Mouse (Mus musculus): Measurements from ENCODE around the gene Fhl1. TPM values are rescaled to one million over a fixed set of nuclear protein-coding genes. Genes with fewer than 3 reads are reported as not detected.
A peak's percentile ranks its signal among the peaks of the same experiment; 100 is the strongest.

The Fhl1 gene
- 10 to 100 TPM; 28.8 to 83.8 (median 43.3) TPM for total RNA-seq (2022)

GRCm38 (mm10) chrX:56731306-56732201, at the start of gene Fhl1:
Fhl1 (plus strand) TSS chrX:56731787.
- DNase-seq = peak; percentile 25

GRCm38 (mm10) chrX:56682156-56682720, 49.3 kb upstream of the Fhl1 start:
- DNase-seq = no peak

- no peak for DNase-seq
These were observed 48.1 kb upstream of the Fhl1 start for GRCm38 (mm10) chrX:56683521-56683920.

GRCm38 (mm10) chrX:56692554-56692953, 39.0 kb upstream of the Fhl1 start:
- no peak for DNase-seq

GRCm38 (mm10) chrX:56694539-56694938, 37.0 kb upstream of the Fhl1 start:
- DNase-seq = no peak

- DNase-seq = no peak
These were observed 34.3 kb upstream of the Fhl1 start for GRCm38 (mm10) chrX:56697199-56697780.

- no peak for DNase-seq
These were observed 33.7 kb upstream of the Fhl1 start for GRCm38 (mm10) chrX:56697886-56698285.

GRCm38 (mm10) chrX:56701261-56701660, 30.3 kb upstream of the Fhl1 start:
- no peak for DNase-seq

- DNase-seq = no peak
These were observed 27.5 kb upstream of the Fhl1 start for GRCm38 (mm10) chrX:56703965-56704562.

GRCm38 (mm10) chrX:56708592-56709370, 22.8 kb upstream of the Fhl1 start:
- no peak for DNase-seq

GRCm38 (mm10) chrX:56710522-56710921, 21.1 kb upstream of the Fhl1 start:
- no peak for DNase-seq

GRCm38 (mm10) chrX:56712666-56713065, 18.9 kb upstream of the Fhl1 start:
- DNase-seq = no peak

GRCm38 (mm10) chrX:56722559-56722958, 9.0 kb upstream of the Fhl1 start:
- DNase-seq = no peak

- no peak for DNase-seq
These were observed 3.1 kb upstream of the Fhl1 start for GRCm38 (mm10) chrX:56728507-56728906.

- DNase-seq = no peak
These were observed 720 bp upstream of the Fhl1 start for GRCm38 (mm10) chrX:56730828-56731305.

GRCm38 (mm10) chrX:56732401-56732800, 814 bp downstream of the Fhl1 start:
- no peak for DNase-seq

GRCm38 (mm10) chrX:56734436-56734835, 2.8 kb downstream of the Fhl1 start:
- no peak for DNase-seq

- no peak for DNase-seq
These were observed 4.6 kb downstream of the Fhl1 start for GRCm38 (mm10) chrX:56736226-56736625.

- DNase-seq = no peak
These were observed 6.4 kb downstream of the Fhl1 start for GRCm38 (mm10) chrX:56737848-56738554.

- no peak for DNase-seq
These were observed 9.8 kb downstream of the Fhl1 start for GRCm38 (mm10) chrX:56741428-56741827.

- DNase-seq = no peak
These were observed 19.9 kb downstream of the Fhl1 start for GRCm38 (mm10) chrX:56751536-56751935.

GRCm38 (mm10) chrX:56752144-56752543, 20.6 kb downstream of the Fhl1 start:
- no peak for DNase-seq

Data from adrenal gland, adult 8-10 months (tissue).